Comparison of ENCODE assay signal across 8 mouse cellular contexts in the genomic region with DNA sequence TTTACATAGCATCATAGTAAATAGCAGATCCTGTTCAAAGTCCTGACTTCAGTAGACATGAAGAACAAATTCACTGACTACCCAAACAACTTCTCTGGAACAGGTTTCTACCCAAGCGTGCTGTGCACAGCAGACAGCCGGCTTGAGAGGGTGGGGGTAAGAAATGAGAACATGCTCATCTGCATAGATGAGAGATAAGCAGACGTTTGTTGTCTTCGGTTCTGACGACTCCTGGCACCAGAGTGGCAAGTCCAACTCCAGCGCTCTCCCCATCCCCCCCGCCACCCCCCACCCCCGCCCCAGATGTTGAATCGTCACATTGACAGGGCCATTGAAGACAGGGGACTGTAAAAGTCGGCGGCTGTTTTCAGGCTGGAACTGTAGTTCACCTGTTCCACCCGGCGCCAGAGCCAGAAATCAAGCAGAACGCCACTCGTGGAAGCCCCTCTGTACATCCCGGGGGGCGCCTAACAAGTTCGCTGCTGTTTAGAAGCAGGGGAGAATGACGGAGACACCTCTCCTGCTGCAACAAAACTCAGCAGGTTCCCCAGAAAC. TPM values are rescaled to one million over a fixed set of nuclear protein-coding genes. Genes with fewer than 3 reads are reported as not detected.
DNase-seq lines count a peak whose midpoint lies in the region; ATAC-seq and TF ChIP-seq lines count a peak whose summit lies in the region.

No protein-coding gene starts in this region.

- H3K27me3 ChIP-seq in embryonic facial prominence, embryonic 10.5 days (replicated peaks; ENCODE audit: low read depth, poor library complexity, severe bottlenecking): peaks cover 62% of the 10 kb centered on the region
- peaks cover 10% of the 10 kb centered on the region; the same call in 1 of the 2 replicates for H3K27me3 ChIP-seq in midbrain, embryonic 15.5 days (replicated peaks)

- H3K4me1 ChIP-seq in embryonic facial prominence, embryonic 10.5 days: peaks cover 39% of the 10 kb centered on the region
- peaks cover 20% of the 10 kb centered on the region for H3K4me1 ChIP-seq in midbrain, embryonic 15.5 days

- H3K4me3 ChIP-seq in layer of hippocampus, adult 2 months: peak overlapping the region; percentile 76
- H3K4me3 ChIP-seq in embryonic facial prominence, embryonic 10.5 days: peak overlapping the region; percentile 87
- peak overlapping the region; percentile 89 for H3K4me3 ChIP-seq in midbrain, embryonic 15.5 days

- no peaks in the 10 kb centered on the region for H3K36me3 ChIP-seq in embryonic facial prominence, embryonic 10.5 days (replicated peaks)
- no peaks in the 10 kb centered on the region for H3K36me3 ChIP-seq in midbrain, embryonic 15.5 days (replicated peaks)

- DNase-seq in layer of hippocampus, adult 2 months (ENCODE audit: low spot score in 2 of 2): no peak
- no peak for DNase-seq in layer of hippocampus, postnatal 25 days (ENCODE audit: extremely low spot score in 1 of 2, low spot score in 1 of 2)
- peak; percentile 46 for DNase-seq in MEL-GATA-1-ER (ENCODE audit: extremely low read depth, low read depth)
- DNase-seq in embryonic facial prominence, embryonic 10.5 days (ENCODE audit: low spot score): peak; percentile 22
- DNase-seq in thymus, postnatal 0 days (ENCODE audit: low spot score): peak; percentile 51
- no peak for DNase-seq in frontal cortex, postnatal 10 days (ENCODE audit: low spot score in 2 of 2)

- no peaks in the 10 kb centered on the region for H3K9me3 ChIP-seq in embryonic facial prominence, embryonic 10.5 days
- no peaks in the 10 kb centered on the region for H3K9me3 ChIP-seq in midbrain, embryonic 15.5 days

- H3K9ac ChIP-seq in midbrain, embryonic 15.5 days: peak overlapping the region; percentile 78; the same call in 1 of the 2 replicates

- peak overlapping the region; percentile 99 for H3K4me2 ChIP-seq in midbrain, embryonic 15.5 days

- TF ChIP-seq CTCF in layer of hippocampus, adult 2 months (conservative IDR thresholded peaks at IDR 0.05): no peak

- peak overlapping the region; percentile 93 for H3K27ac ChIP-seq in layer of hippocampus, adult 2 months
- H3K27ac ChIP-seq in embryonic facial prominence, embryonic 10.5 days (replicated peaks): peak overlapping the region; percentile 87
- no peak overlapping the region for H3K27ac ChIP-seq in midbrain, embryonic 15.5 days

- under 1% methylated on average over 19 of the region's 19 CpGs for WGBS in embryonic facial prominence, embryonic 10.5 days
- under 1% methylated on average over 19 of the region's 19 CpGs for WGBS in midbrain, embryonic 15.5 days

- peak; percentile 75 for ATAC-seq in inflammation-experienced regulatory T-cells, adult 6 months
- peak; percentile 21; the same call in 1 of the 2 replicates for ATAC-seq in midbrain, embryonic 15.5 days (replicated peaks)

RNA-seq across cellular contexts. Expression of gene Pip5k1b, which starts 0.7 kb away (rescaled TPM):
- total RNA-seq in layer of hippocampus, adult 2 months (2021): 10 to 100 TPM; 68.4 to 72.1 TPM
- total RNA-seq in layer of hippocampus, postnatal 25 days (2021): 10 to 100 TPM; 63.7 to 64.4 TPM
- 1.1 and 1.2 TPM in 2 replicates for polyA plus RNA-seq in embryonic facial prominence, embryonic 10.5 days (2016; fragmentation: Nextera tagmentation; extraction: Ambion mirVana)
- 1 to 10 TPM in 2 of 3 experiments, under 1 TPM in 1; 0.36 to 9.4 (median 6.9) TPM for polyA plus RNA-seq in inflammation-experienced regulatory T-cells, adult 6 months (2017; shearing (Covaris generic))
- 1.0 and 1.1 TPM in 2 replicates for polyA plus RNA-seq in midbrain, embryonic 15.5 days (2015; fragmentation: Nextera tagmentation; extraction: Ambion mirVana)
- polyA plus RNA-seq in thymus, postnatal 0 days (2015; fragmentation: Nextera tagmentation; extraction: Ambion mirVana): 5.1 and 6.1 TPM in 2 replicates

Comparison
In these comparisons a context has a peak if more than half of its experiments do, and no peak if none do; other contexts are left out.
1. DNase-seq: peak in MEL-GATA-1-ER (single experiment), embryonic facial prominence, embryonic 10.5 days (single experiment) and thymus, postnatal 0 days (single experiment); none in layer of hippocampus, adult 2 months (0 of 2), layer of hippocampus, postnatal 25 days (0 of 2) and frontal cortex, postnatal 10 days (0 of 2).
2. Peak in every context shown above with its lines, with median percentiles within 50 percentile points of each other: H3K4me3 ChIP-seq.